Mouse (Mus musculus) embryonic facial prominence, embryonic 11.5 days (tissue): ENCODE data around the gene Lyrm2. TPM values are rescaled to one million over a fixed set of nuclear protein-coding genes. Genes with fewer than 3 reads are reported as not detected.

Experiments used
- ATAC-seq: fragments of 200-750 bp; cut with Nextera tagmentation; replicated peaks from 2 replicates; pipeline ENCODE4 v1.8.0; 2017; ENCODE audit warnings: low read depth; ENCODE audit not compliant: insufficient number of reproducible peaks, low FRiP score, low TSS enrichment
- DNase-seq: peaks from one replicate; pipeline ENCODE4 v3.0.0-alpha.2; 2015; ENCODE audit warnings: low spot score
- H3K27ac ChIP-seq: fragments of 300-500 bp; sonication (generic); replicated peaks from 2 replicates; pipeline ENCODE4 v1.5.1; 2014; ENCODE audit warnings: mild to moderate bottlenecking, low read depth, low read length, control low read depth
- H3K27me3 ChIP-seq: fragments of 300-500 bp; sonication (generic); 2 replicates; pipeline ENCODE4 v1.6.1; 2014; ENCODE audit warnings: mild to moderate bottlenecking, low read length, moderate library complexity, mixed read lengths; ENCODE audit not compliant: control insufficient read depth, insufficient read depth
- H3K36me3 ChIP-seq: fragments of 300-500 bp; sonication (generic); replicated peaks from 2 replicates; pipeline ENCODE4 v1.6.1; 2014; ENCODE audit warnings: low read depth, mild to moderate bottlenecking, low read length, moderate library complexity, mixed read lengths; ENCODE audit not compliant: control insufficient read depth, insufficient read depth
- H3K4me1 ChIP-seq: fragments of 300-500 bp; sonication (generic); 2 replicates; pipeline ENCODE4 v1.6.1; 2014; ENCODE audit warnings: low read length, mixed read lengths; ENCODE audit not compliant: control insufficient read depth, insufficient read depth
- H3K4me2 ChIP-seq: fragments of 300-500 bp; sonication (generic); 2 replicates; pipeline ENCODE4 v1.6.1; 2014; ENCODE audit warnings: low read depth, mild to moderate bottlenecking, control low read depth, low read length, moderate library complexity
- H3K4me3 ChIP-seq: fragments of 300-500 bp; sonication (generic); 2 replicates; pipeline ENCODE4 v1.5.1; 2014; ENCODE audit warnings: low read depth, low read length, control low read depth
- H3K9ac ChIP-seq: fragments of 300-500 bp; sonication (generic); replicated peaks from 2 replicates; pipeline ENCODE4 v1.6.1; 2014; ENCODE audit warnings: mild to moderate bottlenecking, control low read depth, low read length
- H3K9me3 ChIP-seq: fragments of 300-500 bp; sonication (generic); replicated peaks from 2 replicates; pipeline ENCODE4 v1.6.1; 2016; ENCODE audit warnings: mild to moderate bottlenecking, low read length, inconsistent platforms, mixed read lengths; ENCODE audit not compliant: control insufficient read depth
- WGBS: fragments of 180-500 bp; shearing (Covaris S2); extraction: QIAGEN DNeasy Blood & Tissue Kit; methylation state at CpG from one replicate; pipeline ENCODE4 v1.1.7; 2014; 5-methylcytosine and 5-hydroxymethylcytosine counted together
- polyA plus RNA-seq: library from polyadenylated mRNA; unstranded; fragments of >200 nt; fragmentation: Nextera tagmentation; extraction: Ambion mirVana; gene quantifications from 2 replicates; pipeline ENCODE4 v1.2.1, GENCODE M21; 2014

Lyrm2 gene
- 131 and 146 TPM in 2 replicates for polyA plus RNA-seq

DNA sequence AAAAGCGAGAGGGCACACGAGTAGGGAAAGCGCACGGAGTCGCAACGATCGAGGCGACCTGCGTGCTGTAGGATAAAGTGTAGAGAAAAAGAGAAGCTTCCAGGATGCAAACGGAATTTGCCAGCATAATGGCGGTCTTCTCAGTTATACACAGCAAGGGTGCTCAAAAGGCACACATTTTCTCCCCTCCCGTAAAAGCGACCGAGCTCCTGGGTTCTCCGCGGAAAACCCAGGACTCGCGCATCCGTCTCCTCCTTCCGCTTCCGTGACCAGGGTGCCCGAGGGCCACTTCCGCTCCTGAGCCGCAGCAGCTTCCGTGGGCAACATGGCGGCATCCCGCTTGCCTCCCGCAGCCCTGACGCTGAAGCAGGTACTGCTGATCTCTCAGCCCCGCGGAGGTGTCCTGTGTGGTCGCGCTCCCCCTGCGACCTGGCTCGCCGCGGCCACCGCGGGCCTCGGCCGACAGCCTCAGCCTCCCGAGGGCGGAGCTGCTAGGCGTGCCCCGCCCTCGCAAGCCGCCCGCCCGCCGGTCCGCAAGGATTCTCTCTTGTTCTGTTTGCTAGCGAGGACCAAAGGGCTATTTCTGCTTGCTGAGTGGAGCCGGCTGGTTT lies at the start of gene Lyrm2:
Lyrm2 (plus strand) TSS at position 288 of the 611 bp plus-strand sequence.
- Histone ChIP-seq H3K4me2 (peak within 1 kb of the TSS; percentile 67), H3K36me3 (no peaks in the 10 kb centered on the region), H3K4me1 (no peaks in the 10 kb centered on the region), H3K9ac (peak within 1 kb of the TSS; percentile 96), H3K9me3 (no peaks in the 10 kb centered on the region), H3K4me3 (peak within 1 kb of the TSS; percentile 80), H3K27ac (peak within 1 kb of the TSS; percentile 99), H3K27me3 (no peaks in the 10 kb centered on the region)
- WGBS, result 1% methylated on average over 53 of the region's 53 CpGs
- ATAC-seq, result peak; percentile 89
- peak; percentile 87 for DNase-seq

GRCm38 (mm10) chr4:32750711-32751110 lies 49.3 kb upstream of the Lyrm2 start:
- no peaks in the 10 kb centered on the region for H3K4me1 ChIP-seq
- H3K4me2 ChIP-seq, result no peak overlapping the region
- H3K27me3 ChIP-seq, result no peaks in the 10 kb centered on the region
- ATAC-seq (no peak), DNase-seq (no peak)
- H3K36me3 ChIP-seq, result no peaks in the 10 kb centered on the region; the same call in none of the 2 replicates
- H3K9ac ChIP-seq, result no peak overlapping the region
- WGBS, result 100% methylated on average over 1 of the region's 1 CpGs
- no peak overlapping the region for H3K27ac ChIP-seq
- no peak overlapping the region for H3K4me3 ChIP-seq
- H3K9me3 ChIP-seq, result no peaks in the 10 kb centered on the region

GRCm38 (mm10) chr4:32757430-32757829 lies 42.6 kb upstream of the Lyrm2 start:
- WGBS, result 89% methylated on average over 2 of the region's 2 CpGs
- Histone ChIP-seq H3K4me3 (no peak overlapping the region), H3K4me2 (no peak overlapping the region), H3K9me3 (no peaks in the 10 kb centered on the region), H3K27me3 (no peaks in the 10 kb centered on the region), H3K36me3 (no peaks in the 10 kb centered on the region; the same call in none of the 2 replicates), H3K27ac (no peak overlapping the region), H3K4me1 (no peaks in the 10 kb centered on the region), H3K9ac (no peak overlapping the region)
- ATAC-seq (no peak), DNase-seq (no peak)

GRCm38 (mm10) chr4:32767471-32767870 lies 32.6 kb upstream of the Lyrm2 start:
- Histone ChIP-seq H3K4me1 (no peaks in the 10 kb centered on the region), H3K27me3 (no peaks in the 10 kb centered on the region), H3K4me3 (no peak overlapping the region), H3K4me2 (no peak overlapping the region), H3K9me3 (no peaks in the 10 kb centered on the region), H3K36me3 (peaks cover 6% of the 10 kb centered on the region), H3K9ac (no peak overlapping the region), H3K27ac (no peak overlapping the region)
- DNase-seq, result no peak
- WGBS, result 94% methylated on average over 7 of the region's 7 CpGs
- ATAC-seq, result no peak

DNA sequence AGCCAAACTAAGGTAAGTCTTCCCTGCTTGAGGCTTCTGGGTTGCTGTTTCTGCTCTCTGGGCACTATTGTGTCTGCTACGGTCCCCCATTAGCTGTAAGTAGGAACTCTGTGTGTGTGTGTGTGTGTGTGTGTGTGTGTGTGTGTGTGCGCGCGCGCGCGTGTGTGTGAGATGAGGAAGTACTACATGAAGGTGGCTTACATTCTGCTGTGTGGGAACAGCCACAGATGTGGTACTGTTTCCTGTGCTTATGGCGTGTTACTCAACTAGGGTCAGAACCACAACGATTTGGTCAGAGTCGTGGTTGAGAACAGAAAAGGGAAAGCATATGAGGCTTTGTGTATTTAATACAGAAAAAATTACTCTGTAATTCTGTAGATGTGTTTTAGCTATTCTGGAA lies 32.0 kb upstream of the Lyrm2 start:
- no peak overlapping the region for H3K4me2 ChIP-seq
- peaks cover under 1% of the 10 kb centered on the region for H3K36me3 ChIP-seq
- H3K9me3 ChIP-seq, result no peaks in the 10 kb centered on the region
- H3K4me1 ChIP-seq, result no peaks in the 10 kb centered on the region
- ATAC-seq, result no peak
- H3K27ac ChIP-seq, result no peak overlapping the region
- 94% methylated on average over 10 of the region's 10 CpGs for WGBS
- no peak overlapping the region for H3K9ac ChIP-seq
- no peaks in the 10 kb centered on the region for H3K27me3 ChIP-seq
- H3K4me3 ChIP-seq, result no peak overlapping the region
- DNase-seq, result no peak

DNA sequence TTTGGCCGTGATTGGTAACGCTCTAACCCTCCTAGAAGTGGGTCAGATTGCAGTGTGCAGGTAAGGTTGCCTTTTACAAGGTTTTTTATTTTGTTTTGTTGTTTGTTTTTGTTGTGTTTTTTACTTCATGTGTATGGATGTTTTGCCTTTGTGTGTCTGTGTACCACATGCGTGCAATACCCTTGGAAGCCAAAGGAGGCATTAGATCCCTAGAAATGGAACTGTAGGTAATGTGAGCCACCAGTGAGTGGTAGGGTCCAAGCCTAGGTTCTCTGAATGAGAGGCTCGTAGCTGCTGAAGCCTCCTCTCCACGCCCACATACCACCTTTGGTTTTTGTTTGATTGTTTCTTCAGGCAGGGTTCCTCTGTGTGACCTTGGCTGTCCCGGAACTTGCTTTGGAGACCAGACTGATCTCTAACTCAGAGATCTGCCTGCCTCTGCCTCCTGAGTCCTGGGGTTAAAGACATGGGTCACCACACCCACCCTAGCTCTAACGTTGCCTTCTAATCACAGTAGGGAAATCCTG lies 29.7 kb upstream of the Lyrm2 start:
- no peaks in the 10 kb centered on the region for H3K4me1 ChIP-seq

DNA sequence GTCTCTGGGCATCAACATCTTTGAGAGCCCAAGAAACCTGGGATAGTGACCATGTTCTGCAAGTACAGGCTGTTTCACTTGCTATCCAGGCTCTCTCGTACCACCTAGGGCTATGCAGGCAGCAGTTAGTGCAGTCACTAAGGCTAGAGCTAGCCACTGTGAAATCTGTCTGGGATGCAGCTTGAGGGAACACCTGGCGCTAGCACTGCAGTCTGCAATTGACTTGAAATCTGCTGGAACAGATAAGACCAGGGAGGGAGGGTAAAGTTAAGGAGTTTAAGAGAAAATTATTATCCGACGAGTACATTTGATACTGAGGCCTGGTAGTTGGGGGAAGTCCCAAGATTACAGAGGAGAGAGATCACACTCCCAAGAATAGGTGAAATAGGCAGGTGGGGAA lies 20.1 kb upstream of the Lyrm2 start:
- no peaks in the 10 kb centered on the region for H3K9me3 ChIP-seq
- no peak overlapping the region for H3K9ac ChIP-seq
- H3K4me1 ChIP-seq, result no peaks in the 10 kb centered on the region
- H3K4me2 ChIP-seq, result no peak overlapping the region
- no peak overlapping the region for H3K4me3 ChIP-seq
- no peak for DNase-seq
- H3K27me3 ChIP-seq, result no peaks in the 10 kb centered on the region
- H3K27ac ChIP-seq, result no peak overlapping the region
- no peaks in the 10 kb centered on the region; the same call in 1 of the 2 replicates for H3K36me3 ChIP-seq
- 96% methylated on average over 4 of the region's 4 CpGs for WGBS
- ATAC-seq, result no peak

More for the DNA sequence above, 29.7 kb upstream of the Lyrm2 start:
- H3K27ac ChIP-seq, result no peak overlapping the region
- no peak for DNase-seq
- ATAC-seq, result no peak
- no peaks in the 10 kb centered on the region for H3K9me3 ChIP-seq
- H3K4me2 ChIP-seq, result no peak overlapping the region
- peaks cover 8% of the 10 kb centered on the region for H3K36me3 ChIP-seq
- H3K27me3 ChIP-seq, result no peaks in the 10 kb centered on the region
- H3K4me3 ChIP-seq, result no peak overlapping the region
- no peak overlapping the region for H3K9ac ChIP-seq
- whole genome bisulfite sequencing, result 94% methylated on average over 7 of the region's 7 CpGs

DNA sequence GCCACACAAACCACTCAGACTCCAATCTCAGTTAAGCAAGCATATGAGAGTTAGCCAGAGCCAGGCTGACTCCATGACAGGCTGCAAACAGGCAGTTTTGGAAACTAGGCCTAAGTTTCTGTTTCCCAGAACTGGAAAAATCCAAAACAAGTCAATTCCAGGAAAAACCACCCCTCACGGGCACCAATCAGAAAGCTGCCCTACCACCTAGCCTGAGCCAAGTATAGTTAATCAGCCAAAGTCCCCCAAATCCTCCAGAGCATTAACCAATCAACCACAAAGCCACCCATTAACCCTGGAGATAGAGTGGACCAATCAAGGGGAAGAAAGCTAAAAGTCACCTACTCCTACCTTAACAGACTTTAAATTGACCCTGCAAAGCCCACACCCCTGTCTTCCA lies 12.9 kb upstream of the Lyrm2 start:
- no peak overlapping the region for H3K27ac ChIP-seq
- no peaks in the 10 kb centered on the region for H3K4me1 ChIP-seq
- H3K36me3 ChIP-seq, result no peaks in the 10 kb centered on the region
- H3K27me3 ChIP-seq, result no peaks in the 10 kb centered on the region
- H3K9ac ChIP-seq, result no peak overlapping the region
- no peak overlapping the region for H3K4me3 ChIP-seq
- DNase-seq (no peak), ATAC-seq (no peak)
- 84% methylated on average over 1 of the region's 1 CpGs for WGBS
- H3K9me3 ChIP-seq, result no peaks in the 10 kb centered on the region
- H3K4me2 ChIP-seq, result no peak overlapping the region
